Mouse (Mus musculus) heart, adult 11 months (tissue): Measurements from ENCODE around the gene Ino80b.
"Not testable (repeated sequence)": the region's sequence is repeated elsewhere in the genome, so short reads cannot be mapped to it uniquely, and the experiment has no call there.

ENCODE experiments used
- DNase-seq: peaks from one replicate; pipeline ENCODE4 v3.0.0; 2022

The Ino80b gene

DNA sequence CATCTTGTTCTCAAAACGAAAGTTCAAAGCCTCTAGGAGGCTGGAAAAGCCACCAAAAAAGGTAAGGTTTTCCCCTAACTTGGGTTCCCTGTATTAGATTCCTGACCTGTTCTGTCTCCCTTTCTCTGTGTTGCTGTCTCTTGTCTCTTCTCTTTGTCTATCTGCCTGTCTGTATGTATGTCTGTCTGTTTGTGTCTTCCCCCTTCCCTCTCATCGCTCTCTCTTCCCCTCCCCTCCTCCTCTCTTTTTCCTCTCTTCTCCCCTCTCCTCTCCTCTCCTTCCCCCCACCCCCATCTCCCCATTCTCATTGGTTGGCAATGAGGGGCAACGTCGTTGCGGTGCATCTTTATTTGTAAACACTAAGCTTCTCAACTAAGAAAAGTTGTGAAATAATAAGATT is at the start of gene Ino80b:
Ino80b (minus strand) TSS at position 101 of the 400 bp plus-strand sequence.
- no peak for DNase-seq

DNA sequence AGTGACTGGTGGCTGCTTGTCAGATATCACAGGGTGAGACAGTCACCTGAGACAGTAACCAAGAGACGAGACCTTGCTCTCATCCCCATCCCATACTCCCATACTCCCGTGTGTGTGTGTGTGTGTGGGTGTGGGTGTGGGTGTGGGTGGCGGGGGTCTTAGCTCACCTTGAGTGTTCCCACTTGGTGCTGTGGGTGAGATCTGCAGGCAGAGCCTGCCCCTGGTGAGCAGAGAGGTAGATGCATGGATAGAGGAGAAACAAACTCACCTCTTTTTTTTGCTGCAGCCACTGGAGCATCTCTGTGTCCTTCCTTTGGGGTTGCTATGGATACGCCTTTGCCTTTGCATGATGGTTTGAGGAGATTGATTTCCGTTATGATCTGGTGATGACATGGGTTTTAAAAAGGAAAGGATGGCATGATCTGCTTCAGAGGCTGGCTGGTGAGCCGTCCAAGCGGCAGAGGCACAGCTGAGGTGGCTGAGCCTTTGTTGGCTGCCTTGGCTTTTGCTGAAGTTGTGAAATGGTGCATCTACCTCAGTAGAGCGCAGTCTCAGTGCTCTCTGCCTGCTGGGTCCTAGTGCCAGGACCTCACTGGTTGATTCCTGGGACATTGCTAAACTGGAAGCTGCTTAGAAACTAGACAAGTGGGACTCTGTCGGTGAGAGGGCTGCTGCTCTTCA is 47.1 kb upstream of the Ino80b start:
- DNase-seq, result no peak

DNA sequence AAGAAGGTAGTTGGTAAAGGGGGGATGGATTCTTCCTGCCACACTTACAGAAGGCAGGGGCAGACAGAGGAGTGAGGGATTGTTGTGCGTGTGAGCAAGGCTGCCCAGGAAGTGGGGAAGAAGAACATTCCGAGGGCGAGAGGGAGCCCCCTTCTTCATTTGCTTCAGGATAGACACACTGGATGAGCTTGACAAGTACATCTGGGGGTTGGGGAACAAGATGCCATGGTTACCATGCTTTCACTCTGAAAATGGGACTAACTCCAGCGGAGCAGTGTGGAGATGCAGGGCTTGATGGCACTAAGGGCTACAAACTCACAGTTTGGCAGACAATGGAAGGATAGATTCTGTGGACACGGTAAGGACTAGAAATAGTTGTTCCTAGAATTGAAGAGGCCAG is 45.8 kb upstream of the Ino80b start:
- no peak for DNase-seq

DNA sequence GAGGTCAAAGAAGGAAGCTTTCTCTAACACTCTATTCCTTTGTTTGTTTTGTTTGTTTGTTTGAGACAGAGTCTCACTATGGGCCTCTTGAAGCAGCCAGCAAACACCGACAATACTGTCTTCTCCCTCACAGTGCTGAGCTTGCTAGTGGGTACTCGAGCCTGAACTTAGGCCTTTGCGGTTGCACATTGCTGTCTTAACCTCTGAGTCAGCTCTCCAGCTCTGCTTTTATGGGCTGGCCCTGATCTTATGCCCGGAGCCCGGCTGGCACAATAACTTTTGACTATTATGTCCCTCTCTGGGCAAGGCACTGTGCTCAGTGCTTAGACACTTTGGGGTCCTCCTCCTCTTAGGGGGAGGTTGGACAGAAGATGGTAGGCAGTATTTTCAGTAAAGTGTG is 44.6 kb upstream of the Ino80b start:
- DNase-seq, result no peak

DNA sequence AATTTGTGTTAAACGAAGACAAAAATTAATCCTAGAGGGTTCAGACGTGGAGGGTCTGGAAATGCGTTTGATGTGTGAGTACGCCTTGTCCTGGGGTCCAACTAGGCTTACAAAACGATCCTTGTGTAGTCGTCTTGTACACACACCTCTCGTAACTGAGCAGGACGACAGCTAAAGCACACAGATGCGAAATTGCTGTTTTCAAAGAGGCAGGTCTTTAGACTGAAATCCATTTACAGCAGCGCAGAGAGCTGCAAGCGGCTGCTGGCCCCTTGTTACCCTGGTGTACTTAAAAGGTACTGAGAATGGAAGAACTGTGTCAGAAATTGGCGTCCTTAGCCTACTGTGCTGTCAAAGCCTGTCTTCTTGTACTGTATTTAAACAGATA is 41.0 kb upstream of the Ino80b start:
- DNase-seq, result no peak

DNA sequence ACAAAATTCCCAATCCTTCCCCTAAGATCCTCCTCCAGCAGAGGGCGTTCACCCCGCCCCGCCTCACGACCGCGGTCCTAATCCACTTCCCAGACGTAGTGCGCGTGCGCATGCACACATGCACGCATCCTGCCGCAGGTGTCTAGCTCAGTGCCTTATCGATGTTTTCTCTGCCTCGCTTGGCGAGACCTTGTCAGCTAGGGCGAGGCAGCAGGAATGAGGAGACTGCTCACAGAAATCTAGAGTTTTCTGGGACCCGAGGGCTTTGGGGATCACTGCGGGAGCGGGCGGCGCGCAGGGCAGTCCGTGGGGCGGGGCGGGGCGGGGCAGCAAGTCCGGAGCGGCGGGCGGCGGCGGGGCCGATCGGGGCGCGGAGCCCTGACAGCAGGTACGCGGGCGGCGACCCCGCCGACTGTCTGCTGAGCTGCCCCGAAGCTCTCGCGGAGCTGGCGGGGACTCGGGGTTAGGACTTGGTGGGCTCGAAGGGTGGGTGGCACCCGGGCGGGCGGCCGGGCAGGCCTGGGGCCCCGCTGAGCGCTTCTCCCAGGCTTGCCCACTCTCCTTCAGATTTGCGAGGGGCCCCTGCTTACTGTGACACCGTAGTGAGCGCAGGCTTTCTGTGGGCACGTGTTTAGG is 40.5 kb upstream of the Ino80b start, which contains the start of gene Dctn1:
Dctn1 (plus strand) TSS at position 314 of the 636 bp plus-strand sequence.
- DNase-seq, result peak; percentile 99

DNA sequence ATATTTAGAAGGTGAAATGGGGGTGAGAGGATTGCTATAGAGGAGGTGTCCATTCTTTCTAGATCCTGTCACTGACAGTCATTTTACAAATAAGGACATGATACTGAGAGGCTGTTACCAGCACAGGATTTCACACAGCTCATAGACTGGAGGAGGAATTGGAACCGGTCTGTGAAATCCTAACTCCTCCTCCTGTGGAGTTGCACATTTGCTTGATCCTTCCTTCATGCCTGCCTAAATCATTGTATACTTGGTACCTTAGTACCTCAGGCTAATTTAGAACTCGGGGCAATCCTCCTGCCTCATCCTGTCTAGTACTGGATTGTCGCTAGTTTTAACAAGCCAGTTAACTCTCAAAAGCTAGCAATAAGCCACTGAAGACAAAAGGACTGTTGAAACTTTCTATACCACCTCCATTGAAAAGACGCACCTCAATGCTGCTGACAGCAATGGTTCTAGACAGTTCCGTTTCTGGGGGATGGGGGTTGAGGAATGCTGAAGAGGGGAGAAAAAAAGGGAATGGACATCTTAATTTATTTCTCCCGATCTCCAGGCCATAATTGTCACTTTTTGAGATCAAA is 39.9 kb upstream of the Ino80b start:
- no peak for DNase-seq

DNA sequence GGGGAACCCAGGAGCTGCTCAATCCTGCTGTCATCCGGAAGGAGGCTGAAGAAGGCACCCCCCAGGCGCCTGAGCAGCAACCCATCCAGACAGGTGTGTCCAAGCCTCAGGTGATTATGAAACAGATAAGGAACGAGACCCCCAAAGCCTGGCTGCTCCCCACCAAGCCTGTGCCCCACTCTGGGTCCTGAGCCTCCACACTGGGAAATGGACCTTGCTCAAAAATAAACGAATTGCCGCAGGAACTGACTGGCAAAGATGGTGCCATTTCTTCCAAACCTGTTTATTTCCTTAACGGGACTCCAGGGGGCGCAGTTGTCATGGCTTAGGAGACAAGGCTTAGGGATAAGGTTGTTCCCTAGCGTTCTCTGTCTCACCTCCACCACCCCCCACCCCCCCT is 37.5 kb upstream of the Ino80b start:
- DNase-seq, result peak; percentile 93

DNA sequence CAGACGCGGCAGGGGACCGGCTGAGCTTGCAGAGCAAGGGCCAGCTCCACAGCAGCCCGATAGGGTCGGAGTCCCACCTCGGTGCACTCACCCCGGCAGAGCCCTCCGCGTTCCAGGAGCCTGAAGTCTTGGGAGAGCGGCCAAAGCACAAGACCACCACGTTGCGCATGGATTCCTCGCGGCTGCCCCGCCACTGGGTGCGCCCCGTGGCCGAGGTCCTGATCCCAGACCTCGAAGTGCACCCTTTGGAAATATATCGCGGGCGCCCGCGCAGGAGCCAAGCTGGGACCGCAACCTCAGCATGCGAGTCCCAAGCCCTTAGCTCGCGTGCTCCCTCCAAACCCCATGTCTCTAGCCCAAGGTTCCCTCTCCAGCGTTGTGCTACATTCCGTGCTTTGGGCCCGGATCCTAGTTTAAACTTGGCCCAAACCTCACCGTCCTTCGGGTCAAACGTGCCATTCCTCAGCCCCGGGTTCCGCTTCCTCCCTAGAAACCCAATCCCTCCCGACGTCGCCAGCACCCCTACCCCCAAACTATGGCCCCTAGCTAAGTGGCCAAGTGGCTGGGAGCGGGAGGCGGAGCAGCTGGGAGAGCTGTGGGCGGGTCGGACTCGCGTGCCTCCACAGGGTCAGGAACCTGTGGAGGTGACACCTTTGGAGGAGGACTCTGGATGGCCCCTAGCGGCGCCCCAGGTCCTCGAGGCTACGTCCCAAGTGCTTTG is 36.9 kb upstream of the Ino80b start:
- DNase-seq, result peak; percentile 95

DNA sequence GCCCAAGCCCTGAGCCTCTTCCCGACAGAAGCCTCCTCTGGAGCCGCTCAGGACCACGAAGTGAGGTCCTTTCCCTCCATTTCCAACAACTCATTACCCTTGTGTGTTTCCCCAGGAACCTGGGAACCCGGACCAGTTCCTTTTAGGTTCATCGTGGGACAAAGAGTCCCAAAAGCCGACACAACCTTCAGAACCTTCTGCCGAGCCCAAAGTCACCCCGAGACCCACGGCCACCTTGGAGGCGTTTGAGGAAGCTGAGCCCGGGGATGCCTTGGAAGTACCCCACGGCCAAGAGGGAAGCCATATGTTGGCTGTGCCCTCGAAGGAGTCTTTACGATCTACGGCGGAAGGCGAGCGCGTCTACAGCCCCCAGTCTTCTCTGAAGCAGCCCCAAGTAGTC is 36.2 kb upstream of the Ino80b start:
- no peak for DNase-seq

DNA sequence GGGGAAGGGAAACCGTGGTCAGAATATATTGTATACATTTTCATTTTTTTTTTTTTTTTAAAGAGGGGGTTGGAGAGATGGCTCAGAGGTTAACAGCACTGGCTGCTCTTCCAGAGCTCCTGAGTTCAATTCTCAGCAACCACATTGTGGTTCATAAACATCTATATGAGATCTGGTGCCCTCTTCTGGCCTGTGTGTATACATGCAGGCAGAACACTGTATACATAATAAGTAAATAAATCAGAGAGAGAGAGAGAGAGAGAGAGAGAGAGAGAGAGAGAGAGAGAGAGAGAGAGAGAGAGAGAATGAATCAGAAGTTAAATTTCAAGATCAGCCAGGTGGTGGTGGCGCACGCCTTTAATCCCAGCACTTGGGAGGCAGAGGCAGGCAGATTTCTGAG is 34.2 kb upstream of the Ino80b start:
- DNase-seq, result not testable (repeated sequence)

DNA sequence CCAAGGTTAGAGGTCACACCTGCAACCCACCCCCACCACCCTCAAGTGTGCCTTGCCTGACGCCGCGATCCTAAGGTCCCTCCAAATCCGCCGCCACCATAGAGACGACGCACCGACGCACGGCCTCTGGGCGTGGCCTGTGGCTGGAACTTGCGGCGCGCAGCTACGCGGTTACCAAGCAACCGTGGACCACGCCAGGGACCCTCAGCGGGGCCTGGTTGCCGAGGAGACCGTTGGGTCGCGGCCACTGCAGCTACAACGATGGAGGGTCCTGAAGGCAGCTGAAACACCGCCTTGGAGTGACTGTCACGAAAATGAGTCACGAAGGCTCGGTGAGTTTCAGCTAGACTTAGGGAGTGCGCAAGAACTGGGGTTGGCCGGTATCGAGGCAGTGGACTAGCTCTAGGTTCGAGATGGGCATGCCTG is 31.0 kb upstream of the Ino80b start, which contains the start of the genes Wdr54 and 1700003E16Rik:
Wdr54 (minus strand) TSS at position 139 of the 426 bp plus-strand sequence.
1700003E16Rik (plus strand) TSS at position 146 of the 426 bp plus-strand sequence.
- DNase-seq, result peak; percentile 96

DNA sequence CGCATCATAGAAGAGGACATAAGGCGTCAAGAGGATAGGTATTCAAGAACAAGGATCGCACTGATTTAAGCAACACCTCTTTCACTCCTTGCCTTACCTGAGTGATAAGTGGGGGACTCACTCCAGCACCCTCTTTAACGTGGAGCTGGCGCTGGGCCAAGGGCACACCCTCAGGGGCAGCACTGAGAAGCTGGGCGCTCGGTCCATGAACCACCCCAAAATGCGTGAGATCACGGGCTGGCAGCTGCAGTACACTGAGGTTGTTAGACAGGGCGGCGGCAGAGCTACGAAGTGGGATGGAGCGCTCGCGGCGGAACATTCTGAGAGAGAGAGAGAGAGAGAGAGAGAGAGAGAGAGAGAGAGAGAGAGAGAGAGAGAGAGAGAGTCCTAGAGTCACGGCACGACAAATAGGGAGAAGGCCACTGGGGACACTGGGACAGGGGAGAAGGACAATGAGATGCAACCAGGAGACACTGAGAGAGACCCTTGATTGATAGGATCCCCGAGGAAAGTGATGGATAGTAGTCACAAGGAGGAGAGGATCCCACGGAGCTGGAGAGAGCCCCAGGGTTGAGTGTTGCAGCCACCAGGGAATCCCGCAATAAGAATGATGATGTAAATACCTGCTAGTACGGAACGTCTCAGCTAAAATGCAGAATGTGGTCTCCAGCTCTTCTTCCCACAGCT is 30.5 kb upstream of the Ino80b start:
- peak; percentile 93 for DNase-seq

DNA sequence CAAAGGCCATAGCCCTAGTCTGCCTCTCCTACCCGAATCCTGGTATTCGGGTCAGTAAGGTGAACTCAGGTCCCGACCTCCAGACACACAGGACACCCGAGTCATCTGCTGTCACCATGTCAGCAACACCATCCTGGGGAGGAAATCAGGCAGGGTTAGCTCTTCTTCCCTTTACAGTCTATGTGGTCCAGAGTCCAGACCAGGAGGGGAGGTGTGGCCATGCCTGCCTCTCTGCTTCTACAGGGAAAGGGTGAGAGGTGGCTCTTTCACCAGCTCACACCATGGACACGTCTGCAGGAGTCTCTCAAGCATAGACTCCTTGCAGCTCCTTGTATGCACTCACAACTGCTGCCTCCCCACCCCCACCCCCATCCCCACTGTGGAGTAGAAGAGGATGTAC is 28.3 kb upstream of the Ino80b start:
- DNase-seq, result peak; percentile 85

DNA sequence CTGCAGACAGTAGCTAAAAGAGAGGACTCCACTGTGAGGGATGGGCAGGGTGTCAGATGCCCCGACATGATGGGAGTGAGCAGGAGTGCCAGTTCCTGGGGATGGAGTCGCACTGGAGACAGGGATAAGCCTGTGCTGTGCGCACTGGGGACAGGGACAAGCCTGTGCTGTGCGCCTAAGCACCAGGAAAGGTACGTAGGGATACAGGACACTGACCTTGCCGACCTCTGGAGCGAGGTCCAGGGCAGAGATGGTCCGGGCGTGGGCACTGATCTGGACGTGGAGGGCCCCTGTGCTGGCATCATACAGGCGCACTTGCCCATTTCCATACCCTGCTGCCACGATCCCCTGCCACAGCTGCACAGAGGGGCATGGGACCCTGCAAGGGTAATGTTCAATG is 27.8 kb upstream of the Ino80b start:
- DNase-seq, result peak; percentile 80

DNA sequence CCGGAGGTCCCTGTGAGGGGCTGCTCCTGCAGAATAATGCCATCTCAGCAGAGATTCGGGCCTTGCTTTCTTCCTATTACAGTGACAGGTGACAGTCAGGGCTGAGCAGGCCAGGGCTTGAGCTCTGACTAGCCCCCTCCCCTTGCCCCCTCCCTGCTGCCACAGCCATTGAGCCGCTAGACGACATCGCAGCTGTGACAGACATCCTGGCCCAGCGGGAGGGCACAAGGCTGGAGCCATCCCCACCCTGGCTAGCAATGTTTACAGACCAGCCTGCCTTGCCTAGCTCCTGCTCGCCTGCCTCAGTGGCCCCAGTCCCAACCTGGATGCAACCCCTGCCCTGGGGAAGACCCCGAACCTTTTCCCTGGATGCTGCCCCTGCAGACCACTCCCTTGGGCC is 26.5 kb upstream of the Ino80b start:
- peak; percentile 90 for DNase-seq

DNA sequence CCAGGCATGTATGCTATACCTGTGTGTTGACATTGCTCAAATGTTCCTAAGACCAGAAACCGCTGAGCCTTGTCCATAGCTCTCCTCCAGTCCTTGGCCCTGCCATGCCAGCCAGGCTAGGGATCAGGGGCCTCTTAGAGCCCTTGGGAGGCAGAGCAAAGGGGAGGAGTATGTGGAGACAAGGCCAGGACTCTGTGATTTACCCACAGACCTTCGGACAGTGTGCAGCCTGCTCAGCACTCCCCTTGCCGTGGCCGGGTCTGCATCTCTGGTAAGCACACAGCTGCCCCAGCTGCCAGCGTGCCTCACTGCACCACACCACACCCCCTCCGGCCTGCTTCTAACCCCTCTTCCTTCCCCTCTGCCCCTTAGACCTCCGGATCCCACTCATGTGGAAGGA is 22.0 kb upstream of the Ino80b start:
- peak; percentile 87 for DNase-seq

DNA sequence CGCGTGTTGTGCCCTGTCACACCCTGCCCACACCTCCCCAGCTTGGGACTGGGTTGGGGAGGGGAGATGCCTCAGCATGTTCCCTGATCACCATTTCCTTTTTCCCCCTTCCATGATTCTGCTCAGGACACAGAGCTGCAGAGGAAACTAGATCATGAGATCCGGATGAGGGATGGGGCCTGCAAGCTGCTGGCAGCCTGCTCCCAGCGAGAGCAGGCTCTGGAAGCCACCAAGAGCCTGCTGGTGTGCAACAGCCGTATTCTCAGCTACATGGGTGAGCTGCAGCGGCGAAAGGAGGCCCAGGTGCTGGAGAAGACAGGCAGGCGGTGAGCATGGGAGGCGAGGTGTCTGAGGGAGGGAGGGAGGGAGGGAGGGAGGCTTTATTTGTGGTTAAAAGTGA is 20.6 kb upstream of the Ino80b start:
- peak; percentile 89 for DNase-seq

DNA sequence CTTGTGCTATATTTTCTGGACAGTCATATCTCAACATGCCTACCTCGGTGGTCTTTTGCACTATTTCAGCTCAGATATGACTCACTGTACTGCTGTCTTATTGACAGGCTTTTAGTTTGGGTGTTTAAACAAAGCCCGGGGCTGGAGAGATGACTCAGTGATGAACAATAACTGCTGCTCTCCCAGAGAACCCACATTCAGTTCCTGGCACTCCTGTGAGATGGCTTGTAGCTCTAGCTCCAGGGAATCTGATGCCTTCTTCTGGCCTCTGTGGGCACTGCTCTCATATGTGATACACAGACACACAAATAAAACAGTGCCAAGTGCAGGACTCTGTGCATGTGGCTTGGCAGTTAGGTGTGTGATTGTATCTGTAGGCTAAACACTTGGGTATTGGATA is 20.0 kb upstream of the Ino80b start:
- peak; percentile 77 for DNase-seq

DNA sequence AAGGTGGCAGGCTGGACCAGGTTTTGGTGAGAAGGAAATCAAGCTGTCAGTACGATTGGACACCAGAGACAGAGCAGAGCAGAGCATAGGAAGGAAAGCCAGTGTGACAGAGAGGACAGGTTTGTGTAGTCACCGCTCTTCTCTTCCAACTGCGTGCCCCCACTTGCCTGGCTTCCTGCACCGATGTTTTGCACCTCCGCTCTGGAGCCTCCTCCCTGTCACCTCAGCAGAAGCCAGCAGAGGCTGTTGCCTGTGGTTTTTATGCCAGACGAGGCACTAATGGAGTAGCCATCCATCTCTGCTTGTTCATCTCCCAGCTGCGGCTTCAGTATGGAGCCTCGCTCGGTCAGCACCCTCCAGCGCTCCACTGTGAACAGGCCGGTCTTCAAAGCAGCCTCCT is 17.7 kb upstream of the Ino80b start:
- DNase-seq, result peak; percentile 90

DNA sequence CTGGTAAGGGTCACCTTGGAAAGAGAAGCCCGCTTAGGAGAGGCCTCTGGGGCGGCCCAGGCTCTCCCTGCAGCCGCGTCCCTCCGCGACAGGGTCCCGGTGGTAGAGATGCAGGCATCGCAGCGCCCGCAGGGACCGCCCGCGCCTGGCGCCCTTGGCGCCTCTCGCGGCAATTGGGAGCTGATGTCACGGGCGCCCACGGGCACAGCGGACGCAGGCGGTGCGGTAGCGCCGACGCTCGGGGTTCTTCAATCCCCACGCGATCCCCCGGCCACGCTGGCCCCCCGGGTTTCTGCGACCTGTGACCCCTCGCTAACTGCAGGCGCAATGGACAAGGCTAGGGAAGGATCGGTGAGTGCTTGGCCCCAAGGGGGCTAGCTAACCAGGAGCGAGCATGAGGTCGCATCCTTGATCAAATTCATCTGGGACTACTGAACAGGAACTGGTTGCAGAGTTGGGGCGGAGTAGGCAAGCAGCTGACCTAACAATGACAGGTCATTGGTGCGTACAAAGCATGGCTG is 17.0 kb upstream of the Ino80b start:
- peak; percentile 97 for DNase-seq

DNA sequence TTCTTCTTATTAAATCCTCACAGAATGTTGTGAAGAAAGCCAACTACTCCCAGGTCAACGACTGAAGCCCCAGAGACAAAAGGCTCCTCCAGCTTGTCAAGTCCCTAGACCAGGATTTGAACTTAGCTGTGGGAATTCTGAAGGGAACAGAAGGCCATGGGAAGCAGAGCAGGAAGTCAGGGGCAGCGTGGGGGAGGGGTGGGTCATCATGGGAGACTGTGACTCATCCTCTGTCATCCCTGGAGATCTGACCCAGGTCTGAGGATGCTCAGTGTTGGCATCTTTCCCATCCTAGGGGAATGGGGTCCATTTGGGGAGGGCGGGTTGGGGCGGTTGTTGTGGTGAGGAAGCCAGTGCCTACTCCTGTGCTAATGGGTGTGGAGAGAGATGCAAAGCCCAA is 16.4 kb upstream of the Ino80b start:
- peak; percentile 94 for DNase-seq

DNA sequence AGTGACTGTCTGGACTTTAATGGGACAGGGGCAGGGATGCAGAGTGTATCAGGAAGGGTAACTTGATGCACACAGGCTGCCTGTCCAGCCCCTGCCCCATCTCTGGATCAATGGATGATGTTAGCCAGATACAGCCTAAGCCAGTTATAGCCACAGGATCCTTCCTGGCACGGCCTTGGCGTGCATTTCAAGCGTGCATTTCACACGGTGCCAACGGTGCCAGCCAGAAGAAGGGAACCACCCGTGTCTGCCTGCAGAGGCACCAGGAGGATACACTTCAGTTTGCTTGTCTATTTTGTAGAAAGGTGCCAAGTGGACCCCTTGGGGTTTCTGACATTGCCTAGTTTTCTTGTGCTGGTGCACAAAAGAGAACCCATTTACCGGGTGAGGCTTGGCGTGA is 14.8 kb upstream of the Ino80b start:
- DNase-seq, result peak; percentile 88
